8 mouse cellular contexts compared by ENCODE assay signal in the genomic region with DNA sequence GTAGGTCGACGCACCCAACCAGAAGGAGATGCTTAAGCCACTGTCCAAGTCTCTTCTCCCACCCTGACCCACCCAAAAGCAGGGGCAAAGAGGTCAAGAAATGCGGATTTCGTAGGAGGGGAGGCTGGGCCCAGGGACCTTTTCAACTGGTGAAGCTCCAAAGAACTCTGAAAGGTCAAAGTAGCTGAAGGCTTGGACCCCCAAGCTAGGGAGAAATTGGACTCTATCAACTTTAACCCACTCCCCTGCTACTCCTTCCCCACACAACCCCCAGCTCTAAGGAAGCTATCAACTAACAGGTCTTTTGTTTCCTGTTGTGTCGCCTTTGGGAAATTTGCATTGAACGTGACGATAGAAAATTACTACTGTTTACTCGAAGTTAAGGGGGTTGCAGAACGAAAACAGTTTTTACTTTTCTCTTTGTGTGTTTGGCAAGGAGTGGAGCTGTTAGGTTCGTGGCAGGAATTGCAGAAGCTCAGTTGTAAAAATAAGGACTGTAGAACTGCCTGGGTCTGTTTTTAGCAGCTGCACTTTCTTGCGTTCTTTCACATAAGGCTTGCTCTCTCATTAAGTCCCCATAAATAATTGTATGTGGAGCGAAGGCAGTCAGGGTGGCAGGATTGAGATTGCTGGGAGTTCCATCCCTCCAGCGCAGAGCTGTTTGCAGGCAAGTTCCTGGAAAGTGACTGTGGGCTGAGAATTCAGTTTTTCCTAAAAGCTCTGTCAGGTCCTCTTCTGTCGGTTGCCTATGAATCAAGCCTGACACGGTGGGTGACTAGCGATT. TPM values are rescaled to one million over a fixed set of nuclear protein-coding genes. Genes with fewer than 3 reads are reported as not detected.
A peak's percentile ranks its signal among the peaks of the same experiment; 100 is the strongest.
DNase-seq lines count a peak whose midpoint lies in the region; ATAC-seq lines count a peak whose summit lies in the region.

No protein-coding gene starts in this region.

- intact Hi-C loops in left cerebral cortex, postnatal 36 days (cut with DNase I), result loop anchor here (10.0 kb wide), 1 partner anchor 631 kb away; no protein-coding TSS in a partner anchor
- intact Hi-C loops in left cerebral cortex, postnatal 14 days (cut with DNase I), result loop anchor here (10.0 kb wide), 2 partner anchors 351 to 849 kb away; no protein-coding TSS in a partner anchor

- peaks cover 18% of the 10 kb centered on the region for H3K4me1 ChIP-seq in embryonic facial prominence, embryonic 13.5 days
- H3K4me1 ChIP-seq in limb, embryonic 11.5 days (ENCODE audit: control insufficient read depth, insufficient read depth, low read length), result peaks cover 6% of the 10 kb centered on the region; the same call in 1 of the 2 replicates

- peak overlapping the region; percentile 68 for H3K4me3 ChIP-seq in embryonic facial prominence, embryonic 13.5 days
- H3K4me3 ChIP-seq in limb, embryonic 11.5 days (ENCODE audit: low read depth, low read length), result no peak overlapping the region

- H3K36me3 ChIP-seq in embryonic facial prominence, embryonic 13.5 days, result no peaks in the 10 kb centered on the region
- no peaks in the 10 kb centered on the region for H3K36me3 ChIP-seq in limb, embryonic 11.5 days (ENCODE audit: control insufficient read depth, insufficient read depth, low read length)

- no peak overlapping the region for H3K27ac ChIP-seq in embryonic facial prominence, embryonic 13.5 days
- no peak overlapping the region for H3K27ac ChIP-seq in limb, embryonic 11.5 days (replicated peaks; ENCODE audit: low read depth, low read length)

- no peaks in the 10 kb centered on the region for H3K9me3 ChIP-seq in embryonic facial prominence, embryonic 13.5 days
- no peaks in the 10 kb centered on the region for H3K9me3 ChIP-seq in limb, embryonic 11.5 days (ENCODE audit: control insufficient read depth, low read length)

- DNase-seq in left cerebral cortex, postnatal 36 days (ENCODE audit: low spot score in 2 of 2), result peak; percentile 19 to 32
- DNase-seq in left cerebral cortex, postnatal 14 days (ENCODE audit: low spot score in 2 of 2), result no peak
- DNase-seq in limb, embryonic 11.5 days (ENCODE audit: low spot score), result peak; percentile 49
- peak; percentile 13 for DNase-seq in retina, embryonic 14.5 days (ENCODE audit: low spot score)
- no peak for DNase-seq in layer of hippocampus, adult 11-12 months (ENCODE audit: low spot score)
- DNase-seq in ovary, postnatal 10 days (ENCODE audit: low spot score), result no peak
- no peak for DNase-seq in ovary, postnatal 14 days (ENCODE audit: low spot score)

- peaks cover 63% of the 10 kb centered on the region for H3K27me3 ChIP-seq in embryonic facial prominence, embryonic 13.5 days
- H3K27me3 ChIP-seq in limb, embryonic 11.5 days (ENCODE audit: control insufficient read depth, insufficient read depth, low read length), result peaks cover 32% of the 10 kb centered on the region

- H3K4me2 ChIP-seq in embryonic facial prominence, embryonic 13.5 days, result peak overlapping the region; percentile 98
- peak overlapping the region; percentile 98 for H3K4me2 ChIP-seq in limb, embryonic 11.5 days (ENCODE audit: low read depth, severe bottlenecking)

- no peak for ATAC-seq in embryonic facial prominence, embryonic 13.5 days (ENCODE audit: insufficient number of reproducible peaks, insufficient read depth, low FRiP score, low TSS enrichment, low read depth)
- no peak for ATAC-seq in limb, embryonic 11.5 days (ENCODE audit: insufficient number of reproducible peaks, low FRiP score, low TSS enrichment, low read depth)

- peak overlapping the region; percentile 75; the same call in 1 of the 2 replicates for H3K9ac ChIP-seq in embryonic facial prominence, embryonic 13.5 days
- H3K9ac ChIP-seq in limb, embryonic 11.5 days (ENCODE audit: low read length), result no peak overlapping the region

- WGBS in embryonic facial prominence, embryonic 13.5 days, result 2% methylated on average over 16 of the region's 16 CpGs
- WGBS in limb, embryonic 11.5 days, result 3% methylated on average over 16 of the region's 16 CpGs

RNA-seq across cellular contexts. Expression of a gene that starts 0.7 kb away (rescaled TPM):
- 100 to 1,000 TPM; 112 to 150 TPM for total RNA-seq in left cerebral cortex, postnatal 36 days (2021)
- 100 to 1,000 TPM; 142 to 148 TPM for total RNA-seq in left cerebral cortex, postnatal 14 days (2021)
- 18.0 and 20.2 TPM in 2 replicates for polyA plus RNA-seq in embryonic facial prominence, embryonic 13.5 days (2015; fragmentation: Nextera tagmentation; extraction: Ambion mirVana)
- polyA plus RNA-seq in limb, embryonic 11.5 days (2014; fragmentation: Nextera tagmentation; extraction: Ambion mirVana), result 12.3 and 15.6 TPM in 2 replicates

Comparison
In these comparisons a context has a peak if more than half of its experiments do, and no peak if none do; other contexts are left out.
1. DNase-seq: peak in left cerebral cortex, postnatal 36 days (2 of 2), limb, embryonic 11.5 days (single experiment) and retina, embryonic 14.5 days (single experiment); none in left cerebral cortex, postnatal 14 days (0 of 2), layer of hippocampus, adult 11-12 months (single experiment), ovary, postnatal 10 days (single experiment) and ovary, postnatal 14 days (single experiment).